ENCODE assay signal across 21 mouse cellular contexts in the genomic region with DNA sequence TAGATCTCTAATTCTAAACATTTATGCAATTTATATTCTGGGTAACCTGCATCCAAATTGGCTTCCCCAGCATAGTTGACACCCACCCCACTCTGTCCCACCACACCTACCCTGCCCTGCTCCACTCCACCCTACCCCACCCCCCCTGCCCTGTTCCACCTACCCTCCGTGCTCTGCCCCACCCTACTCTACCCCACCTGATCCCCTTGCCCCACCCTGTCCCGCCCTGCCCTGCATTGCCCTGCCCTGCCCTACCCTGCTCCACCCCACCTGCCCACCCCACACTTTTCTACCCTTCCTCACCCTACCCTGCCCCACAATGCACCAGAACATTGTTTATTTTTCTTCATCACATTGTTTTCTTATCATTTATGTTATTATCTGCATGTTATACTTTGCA.
DNase-seq lines count a peak whose midpoint lies in the region; ATAC-seq and TF ChIP-seq lines count a peak whose summit lies in the region.
"Had no signal": no experiment of that assay in that cellular context is flagged by ENCODE, and none has a peak within 500 bp of the region (broad histone marks: within the 10 kb centered on the region; RNA-seq: fewer than 3 reads in every experiment).

No protein-coding gene starts in this region.

- no peak for TF ChIP-seq CTCF in left cerebral cortex, adult 2 months (IDR thresholded peaks at IDR 0.05)

- no peak overlapping the region for H3K9ac ChIP-seq in embryonic facial prominence, embryonic 11.5 days (replicated peaks; ENCODE audit: low read length)
- no peak overlapping the region for H3K9ac ChIP-seq in hindbrain, embryonic 11.5 days (ENCODE audit: low read depth, low read length)
- H3K9ac ChIP-seq in hindbrain, embryonic 12.5 days = no peak overlapping the region
- H3K9ac ChIP-seq in neural tube, embryonic 12.5 days = no peak overlapping the region
- H3K9ac ChIP-seq in neural tube, embryonic 15.5 days (replicated peaks) = no peak overlapping the region
- H3K9ac ChIP-seq: embryonic facial prominence, embryonic 13.5 days; forebrain, embryonic 15.5 days; heart, embryonic 12.5 days; hindbrain, embryonic 13.5 days had no signal

- H3K4me2 ChIP-seq in embryonic facial prominence, embryonic 11.5 days (ENCODE audit: low read depth, low read length) = no peak overlapping the region
- no peak overlapping the region for H3K4me2 ChIP-seq in hindbrain, embryonic 11.5 days (replicated peaks; ENCODE audit: low read depth, low read length)
- H3K4me2 ChIP-seq in hindbrain, embryonic 12.5 days (replicated peaks) = no peak overlapping the region
- no peak overlapping the region for H3K4me2 ChIP-seq in neural tube, embryonic 12.5 days (replicated peaks)
- H3K4me2 ChIP-seq in neural tube, embryonic 15.5 days = no peak overlapping the region
- H3K4me2 ChIP-seq: embryonic facial prominence, embryonic 13.5 days; forebrain, embryonic 15.5 days; heart, embryonic 12.5 days; hindbrain, embryonic 13.5 days had no signal

- no peaks in the 10 kb centered on the region for H3K9me3 ChIP-seq in embryonic facial prominence, embryonic 11.5 days (replicated peaks; ENCODE audit: control insufficient read depth, low read length)
- no peaks in the 10 kb centered on the region for H3K9me3 ChIP-seq in embryonic facial prominence, embryonic 10.5 days
- H3K9me3 ChIP-seq in hindbrain, embryonic 11.5 days (ENCODE audit: control insufficient read depth, low read length) = no peaks in the 10 kb centered on the region
- H3K9me3 ChIP-seq in hindbrain, embryonic 12.5 days (replicated peaks) = no peaks in the 10 kb centered on the region
- no peaks in the 10 kb centered on the region for H3K9me3 ChIP-seq in neural tube, embryonic 12.5 days
- H3K9me3 ChIP-seq in neural tube, embryonic 15.5 days (replicated peaks) = no peaks in the 10 kb centered on the region
- H3K9me3 ChIP-seq: embryonic facial prominence, embryonic 13.5 days; forebrain, embryonic 15.5 days; G1E; heart, embryonic 12.5 days; hindbrain, embryonic 13.5 days had no signal

- H3K4me1 ChIP-seq in embryonic facial prominence, embryonic 11.5 days (ENCODE audit: control insufficient read depth, insufficient read depth, low read length) = no peaks in the 10 kb centered on the region
- H3K4me1 ChIP-seq in embryonic facial prominence, embryonic 10.5 days = no peaks in the 10 kb centered on the region
- no peaks in the 10 kb centered on the region for H3K4me1 ChIP-seq in hindbrain, embryonic 11.5 days (replicated peaks; ENCODE audit: control insufficient read depth, insufficient read depth, low read length)
- no peaks in the 10 kb centered on the region for H3K4me1 ChIP-seq in hindbrain, embryonic 12.5 days
- H3K4me1 ChIP-seq in neural tube, embryonic 12.5 days = no peaks in the 10 kb centered on the region
- H3K4me1 ChIP-seq in neural tube, embryonic 15.5 days = no peaks in the 10 kb centered on the region
- H3K4me1 ChIP-seq: forebrain, embryonic 15.5 days; heart, embryonic 12.5 days; hindbrain, embryonic 13.5 days had no signal

- ATAC-seq in embryonic facial prominence, embryonic 11.5 days (replicated peaks; ENCODE audit: insufficient number of reproducible peaks, low FRiP score, low TSS enrichment, low read depth) = 0 out of 2 replicates have a peak, but pooled peaks have one; percentile 39
- ATAC-seq in hindbrain, embryonic 11.5 days (ENCODE audit: low FRiP score) = 0 out of 2 replicates have a peak, but pooled peaks have one; percentile 53
- no peak for ATAC-seq in hindbrain, embryonic 12.5 days (ENCODE audit: low FRiP score)
- peak; percentile 50; the same call in 1 of the 2 replicates for ATAC-seq in neural tube, embryonic 12.5 days (ENCODE audit: low FRiP score, low read depth)
- ATAC-seq in neural tube, embryonic 15.5 days (ENCODE audit: low FRiP score) = no peak
- ATAC-seq: CD4-positive, CD25-positive, alpha-beta regulatory T cell, adult 4 months; forebrain, embryonic 15.5 days; hindbrain, postnatal 0 days had no signal

- H3K27me3 ChIP-seq in embryonic facial prominence, embryonic 11.5 days (ENCODE audit: control insufficient read depth, insufficient read depth, low read length) = no peaks in the 10 kb centered on the region
- no peaks in the 10 kb centered on the region for H3K27me3 ChIP-seq in embryonic facial prominence, embryonic 10.5 days (replicated peaks; ENCODE audit: low read depth, poor library complexity, severe bottlenecking)
- H3K27me3 ChIP-seq in hindbrain, embryonic 11.5 days (ENCODE audit: control insufficient read depth, insufficient read depth, low read length) = no peaks in the 10 kb centered on the region
- no peaks in the 10 kb centered on the region for H3K27me3 ChIP-seq in hindbrain, embryonic 12.5 days
- no peaks in the 10 kb centered on the region for H3K27me3 ChIP-seq in neural tube, embryonic 12.5 days (replicated peaks)
- no peaks in the 10 kb centered on the region for H3K27me3 ChIP-seq in neural tube, embryonic 15.5 days (replicated peaks)
- H3K27me3 ChIP-seq: embryonic facial prominence, embryonic 13.5 days; forebrain, embryonic 15.5 days; heart, embryonic 12.5 days; hindbrain, embryonic 13.5 days had no signal

- no peak for DNase-seq in embryonic facial prominence, embryonic 11.5 days (ENCODE audit: low spot score)
- DNase-seq in embryonic facial prominence, embryonic 10.5 days (ENCODE audit: low spot score) = no peak
- DNase-seq in hindbrain, embryonic 11.5 days (ENCODE audit: low spot score) = no peak
- DNase-seq in left cerebral cortex, adult 2 months (ENCODE audit: extremely low spot score in 1 of 2, low spot score in 2 of 2) = no peak
- DNase-seq: adrenal gland, adult 8-10 months; adrenal gland, postnatal 36 days; B cell, adult 2 months; cerebellum, adult 2 months; cerebellum, postnatal 10 days; gastrocnemius, postnatal 14 days; heart, adult 2 months had no signal

- no peaks in the 10 kb centered on the region for H3K36me3 ChIP-seq in embryonic facial prominence, embryonic 11.5 days (replicated peaks; ENCODE audit: control insufficient read depth, insufficient read depth, low read depth, low read length)
- H3K36me3 ChIP-seq in embryonic facial prominence, embryonic 10.5 days (replicated peaks) = no peaks in the 10 kb centered on the region
- H3K36me3 ChIP-seq in hindbrain, embryonic 11.5 days (ENCODE audit: control insufficient read depth, insufficient read depth, low read length) = no peaks in the 10 kb centered on the region
- H3K36me3 ChIP-seq in hindbrain, embryonic 12.5 days = no peaks in the 10 kb centered on the region
- no peaks in the 10 kb centered on the region for H3K36me3 ChIP-seq in neural tube, embryonic 12.5 days
- no peaks in the 10 kb centered on the region for H3K36me3 ChIP-seq in neural tube, embryonic 15.5 days
- H3K36me3 ChIP-seq: embryonic facial prominence, embryonic 13.5 days; forebrain, embryonic 15.5 days; G1E; heart, embryonic 12.5 days; hindbrain, embryonic 13.5 days had no signal

- intact Hi-C loops in left cerebral cortex, adult 2 months (cut with DNase I) = no loop called here

- 67% methylated on average over 2 of the region's 2 CpGs for WGBS in embryonic facial prominence, embryonic 11.5 days
- WGBS in embryonic facial prominence, embryonic 10.5 days = 77% methylated on average over 2 of the region's 2 CpGs
- WGBS in hindbrain, embryonic 11.5 days = 95% methylated on average over 2 of the region's 2 CpGs
- whole genome bisulfite sequencing in hindbrain, embryonic 12.5 days = 80% methylated on average over 2 of the region's 2 CpGs
- 78% methylated on average over 2 of the region's 2 CpGs for WGBS in neural tube, embryonic 12.5 days
- WGBS in neural tube, embryonic 15.5 days = 78% methylated on average over 2 of the region's 2 CpGs

- no peak overlapping the region for H3K4me3 ChIP-seq in embryonic facial prominence, embryonic 11.5 days (ENCODE audit: low read depth, low read length)
- H3K4me3 ChIP-seq in embryonic facial prominence, embryonic 10.5 days = no peak overlapping the region
- no peak overlapping the region for H3K4me3 ChIP-seq in hindbrain, embryonic 11.5 days (ENCODE audit: low read depth, low read length)
- no peak overlapping the region for H3K4me3 ChIP-seq in hindbrain, embryonic 12.5 days
- H3K4me3 ChIP-seq in neural tube, embryonic 12.5 days = no peak overlapping the region
- H3K4me3 ChIP-seq in neural tube, embryonic 15.5 days (replicated peaks) = no peak overlapping the region
- H3K4me3 ChIP-seq in left cerebral cortex, adult 2 months = no peak overlapping the region
- H3K4me3 ChIP-seq: embryonic facial prominence, embryonic 13.5 days; forebrain, embryonic 15.5 days; heart, adult 2 months; heart, embryonic 12.5 days; hindbrain, embryonic 13.5 days had no signal

- no peak overlapping the region for H3K27ac ChIP-seq in embryonic facial prominence, embryonic 11.5 days (replicated peaks; ENCODE audit: low read depth, low read length)
- H3K27ac ChIP-seq in embryonic facial prominence, embryonic 10.5 days (replicated peaks) = no peak overlapping the region
- no peak overlapping the region for H3K27ac ChIP-seq in hindbrain, embryonic 11.5 days (ENCODE audit: low read depth, low read length)
- no peak overlapping the region for H3K27ac ChIP-seq in hindbrain, embryonic 12.5 days
- no peak overlapping the region for H3K27ac ChIP-seq in neural tube, embryonic 12.5 days
- H3K27ac ChIP-seq in neural tube, embryonic 15.5 days (replicated peaks) = no peak overlapping the region
- no peak overlapping the region for H3K27ac ChIP-seq in left cerebral cortex, adult 2 months
- H3K27ac ChIP-seq: embryonic facial prominence, embryonic 13.5 days; forebrain, embryonic 15.5 days; heart, adult 2 months; hindbrain, embryonic 13.5 days; hindbrain, postnatal 0 days had no signal

Comparison
In these comparisons a context has a peak if more than half of its experiments do, and no peak if none do; other contexts are left out.
1. ATAC-seq: peak in embryonic facial prominence, embryonic 11.5 days (single experiment), hindbrain, embryonic 11.5 days (single experiment) and neural tube, embryonic 12.5 days (single experiment); none in hindbrain, embryonic 12.5 days (single experiment) and neural tube, embryonic 15.5 days (single experiment).